Mouse (Mus musculus) olfactory bulb, adult 2 months (tissue): Measurements from ENCODE around the gene Abhd5. TPM values are rescaled to one million over a fixed set of nuclear protein-coding genes. Genes with fewer than 3 reads are reported as not detected.

Source experiments
- H3K27ac ChIP-seq: fragments of 200-500 bp; 2 replicates; pipeline ENCODE4 v1.5.1; 2012; ENCODE audit warnings: low read depth, low read length; ENCODE audit not compliant: insufficient read depth
- H3K4me1 ChIP-seq: fragments of 200-500 bp; 2 replicates; pipeline ENCODE4 v1.6.1; 2012; ENCODE audit warnings: low read length; ENCODE audit not compliant: control insufficient read depth, insufficient read depth
- H3K4me3 ChIP-seq: fragments of 200-500 bp; 2 replicates; pipeline ENCODE4 v1.5.1; 2012; ENCODE audit warnings: mild to moderate bottlenecking, low read depth, low read length, moderate library complexity; ENCODE audit not compliant: insufficient read depth
- CTCF ChIP-seq: fragments of 200-500 bp; IDR thresholded peaks from 2 replicates; pipeline ENCODE4 v1.5.1; 2012; ENCODE audit warnings: low read depth, mild to moderate bottlenecking, low read length, moderate library complexity; ENCODE audit not compliant: insufficient read depth
- POLR2A ChIP-seq: fragments of 200-500 bp; IDR thresholded peaks from 2 replicates; pipeline ENCODE4 v1.6.1; 2012; ENCODE audit warnings: mild to moderate bottlenecking, low read depth, low read length, moderate library complexity; ENCODE audit not compliant: insufficient read depth
- WGBS: fragments of 180-500 bp; shearing (Covaris S2); methylation state at CpG from one replicate; pipeline ENCODE4 v1.1.7; 2018; 5-methylcytosine and 5-hydroxymethylcytosine counted together
- polyA plus RNA-seq: library from polyadenylated mRNA; stranded (reverse); fragments of >200 nt; gene quantifications from 2 replicates; pipeline ENCODE4 v1.2.4, GENCODE M21; 2012; ENCODE audit warnings: low replicate concordance; ENCODE audit not compliant: missing spikeins, insufficient read depth, insufficient read length

The Abhd5 gene
- polyA plus RNA-seq, 1 experiment, result not detected

GRCm38 (mm10) chr9:122343399-122343798 is 8.0 kb upstream of the Abhd5 start:
- H3K4me3 ChIP-seq, result no peak overlapping the region
- WGBS, result 83% methylated on average over 7 of the region's 7 CpGs
- no peak for TF ChIP-seq CTCF
- TF ChIP-seq POLR2A, result no peak
- no peak overlapping the region for H3K27ac ChIP-seq
- peaks cover 5% of the 10 kb centered on the region; the same call in 1 of the 2 replicates for H3K4me1 ChIP-seq

GRCm38 (mm10) chr9:122344560-122344959 is 6.8 kb upstream of the Abhd5 start:
- Histone ChIP-seq H3K4me3 (no peak overlapping the region), H3K4me1 (peaks cover 5% of the 10 kb centered on the region; the same call in 1 of the 2 replicates), H3K27ac (no peak overlapping the region)
- WGBS, result 90% methylated on average over 8 of the region's 8 CpGs
- no peak for TF ChIP-seq CTCF
- no peak for TF ChIP-seq POLR2A

- Histone ChIP-seq H3K27ac (no peak overlapping the region), H3K4me3 (no peak overlapping the region), H3K4me1 (peaks cover 5% of the 10 kb centered on the region; the same call in 1 of the 2 replicates)
- TF ChIP-seq CTCF (no peak), POLR2A (no peak)
- WGBS, result 90% methylated on average over 3 of the region's 3 CpGs
These were observed 6.1 kb upstream of the Abhd5 start for GRCm38 (mm10) chr9:122345291-122345690.

- no peak overlapping the region for H3K27ac ChIP-seq
- no peak overlapping the region for H3K4me3 ChIP-seq
- WGBS, result 87% methylated on average over 5 of the region's 5 CpGs
- TF ChIP-seq POLR2A (no peak), CTCF (no peak)
- no peaks in the 10 kb centered on the region; the same call in 1 of the 2 replicates for H3K4me1 ChIP-seq
These were observed 5.3 kb upstream of the Abhd5 start for GRCm38 (mm10) chr9:122346059-122346458.

GRCm38 (mm10) chr9:122347882-122348281 is 3.5 kb upstream of the Abhd5 start:
- no peak overlapping the region for H3K4me3 ChIP-seq
- H3K4me1 ChIP-seq, result peaks cover 3% of the 10 kb centered on the region; the same call in 1 of the 2 replicates
- no peak overlapping the region for H3K27ac ChIP-seq
- TF ChIP-seq POLR2A (no peak), CTCF (no peak)
- WGBS, result 98% methylated on average over 1 of the region's 1 CpGs

GRCm38 (mm10) chr9:122349286-122349685 is 2.1 kb upstream of the Abhd5 start:
- 92% methylated on average over 4 of the region's 4 CpGs for WGBS
- TF ChIP-seq CTCF, result no peak
- TF ChIP-seq POLR2A, result no peak
- peaks cover 3% of the 10 kb centered on the region; the same call in 1 of the 2 replicates for H3K4me1 ChIP-seq
- H3K4me3 ChIP-seq, result no peak overlapping the region
- H3K27ac ChIP-seq, result no peak overlapping the region

- no peak for TF ChIP-seq CTCF
- TF ChIP-seq POLR2A, result no peak
- 43% methylated on average over 7 of the region's 7 CpGs for WGBS
- peaks cover 6% of the 10 kb centered on the region; the same call in 1 of the 2 replicates for H3K4me1 ChIP-seq
- H3K27ac ChIP-seq, result peak overlapping the region; percentile 94; the same call in 1 of the 2 replicates
- H3K4me3 ChIP-seq, result peak overlapping the region; percentile 60; the same call in 1 of the 2 replicates
These were observed 845 bp upstream of the Abhd5 start for GRCm38 (mm10) chr9:122350396-122351130.

GRCm38 (mm10) chr9:122352025-122352392 is 601 bp downstream of the Abhd5 start:
- WGBS, result under 1% methylated on average over 30 of the region's 30 CpGs
- TF ChIP-seq POLR2A (no peak), CTCF (no peak)
- Histone ChIP-seq H3K4me3 (peak overlapping the region; percentile 60), H3K27ac (peak overlapping the region; percentile 53; the same call in 1 of the 2 replicates), H3K4me1 (peaks cover 6% of the 10 kb centered on the region; the same call in 1 of the 2 replicates)

- Histone ChIP-seq H3K4me1 (peaks cover 6% of the 10 kb centered on the region; the same call in 1 of the 2 replicates), H3K4me3 (no peak overlapping the region), H3K27ac (no peak overlapping the region)
- no peak for TF ChIP-seq POLR2A
- no peak for TF ChIP-seq CTCF
- WGBS, result 86% methylated on average over 4 of the region's 4 CpGs
These were observed 1.5 kb downstream of the Abhd5 start for GRCm38 (mm10) chr9:122352911-122353310.

- no peak overlapping the region for H3K4me3 ChIP-seq
- peaks cover 6% of the 10 kb centered on the region; the same call in 1 of the 2 replicates for H3K4me1 ChIP-seq
- H3K27ac ChIP-seq, result no peak overlapping the region
- no peak for TF ChIP-seq POLR2A
- no peak for TF ChIP-seq CTCF
- 83% methylated on average over 3 of the region's 3 CpGs for WGBS
These were observed 2.8 kb downstream of the Abhd5 start for GRCm38 (mm10) chr9:122354240-122354639.
